Mouse (Mus musculus) hindbrain, embryonic 11.5 days (tissue): ENCODE data around the gene Eno3. TPM values are rescaled to one million over a fixed set of nuclear protein-coding genes. Genes with fewer than 3 reads are reported as not detected.
A peak's percentile ranks its signal among the peaks of the same experiment; 100 is the strongest.

Experiments used
- ATAC-seq: fragments of 200-750 bp; cut with Nextera tagmentation; 2 replicates; pipeline ENCODE4 v1.8.0; 2017; ENCODE audit warnings: mild to moderate bottlenecking, moderate TSS enrichment, moderate library complexity; ENCODE audit not compliant: low FRiP score
- DNase-seq: peaks from one replicate; pipeline ENCODE4 v3.0.0-alpha.2; 2015; ENCODE audit warnings: low spot score
- H3K27ac ChIP-seq: fragments of 300-500 bp; sonication (generic); 2 replicates; pipeline ENCODE4 v1.5.1; 2014; ENCODE audit warnings: mild to moderate bottlenecking, low read depth, low read length
- H3K27me3 ChIP-seq: fragments of 300-500 bp; sonication (generic); 2 replicates; pipeline ENCODE4 v1.6.1; 2014; ENCODE audit warnings: mild to moderate bottlenecking, low read length, moderate library complexity, mixed read lengths; ENCODE audit not compliant: control insufficient read depth, insufficient read depth
- H3K36me3 ChIP-seq: fragments of 300-500 bp; sonication (generic); 2 replicates; pipeline ENCODE4 v1.6.1; 2014; ENCODE audit warnings: mild to moderate bottlenecking, low read length, moderate library complexity, mixed read lengths; ENCODE audit not compliant: control insufficient read depth, insufficient read depth
- H3K4me1 ChIP-seq: fragments of 300-500 bp; sonication (generic); replicated peaks from 2 replicates; pipeline ENCODE4 v1.6.1; 2014; ENCODE audit warnings: low read length, mixed read lengths; ENCODE audit not compliant: control insufficient read depth, insufficient read depth
- H3K4me2 ChIP-seq: fragments of 300-500 bp; sonication (generic); replicated peaks from 2 replicates; pipeline ENCODE4 v1.6.1; 2014; ENCODE audit warnings: mild to moderate bottlenecking, low read depth, low read length
- H3K4me3 ChIP-seq: fragments of 300-500 bp; sonication (generic); 2 replicates; pipeline ENCODE4 v1.5.1; 2014; ENCODE audit warnings: low read depth, low read length
- H3K9ac ChIP-seq: fragments of 300-500 bp; sonication (generic); 2 replicates; pipeline ENCODE4 v1.6.1; 2014; ENCODE audit warnings: low read depth, low read length
- H3K9me3 ChIP-seq: fragments of 300-500 bp; sonication (generic); 2 replicates; pipeline ENCODE4 v1.6.1; 2016; ENCODE audit warnings: low read length; ENCODE audit not compliant: control insufficient read depth
- WGBS: fragments of 180-500 bp; shearing (Covaris S2); extraction: QIAGEN DNeasy Blood & Tissue Kit; methylation state at CpG from one replicate; pipeline ENCODE4 v1.1.7; 2014; 5-methylcytosine and 5-hydroxymethylcytosine counted together
- polyA plus RNA-seq: library from polyadenylated mRNA; unstranded; fragments of >200 nt; fragmentation: Nextera tagmentation; extraction: Ambion mirVana; gene quantifications from 2 replicates; pipeline ENCODE4 v1.2.1, GENCODE M21; 2014

Eno3 gene
- polyA plus RNA-seq, 1 experiment from 2014 or later, result 26.2 TPM

DNA sequence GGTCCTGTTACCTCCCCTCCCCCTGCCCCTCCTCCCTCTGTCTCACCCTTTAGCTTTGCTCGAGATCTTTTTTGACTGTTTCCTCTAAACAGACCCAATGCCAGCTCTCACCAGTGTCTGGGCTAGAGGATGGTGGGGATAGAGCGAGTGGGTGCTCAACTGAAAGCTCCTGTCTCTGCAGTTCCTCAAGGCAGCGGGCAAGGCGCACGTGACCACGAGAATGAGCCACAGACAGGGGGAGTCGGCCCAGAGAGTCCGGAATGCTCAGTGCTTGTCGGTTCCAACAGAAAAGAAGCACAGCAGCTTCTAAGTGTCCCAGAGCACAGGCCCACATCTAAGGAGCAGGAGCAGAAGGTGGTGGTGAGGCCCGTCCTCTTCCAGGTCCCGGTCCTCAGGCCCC is 17.5 kb downstream of the Eno3 start:
- Histone ChIP-seq H3K36me3 (no peaks in the 10 kb centered on the region), H3K4me1 (peaks cover 5% of the 10 kb centered on the region; the same call in 1 of the 2 replicates), H3K27me3 (no peaks in the 10 kb centered on the region), H3K9me3 (no peaks in the 10 kb centered on the region), H3K9ac (no peak overlapping the region), H3K4me3 (no peak overlapping the region), H3K4me2 (no peak overlapping the region), H3K27ac (no peak overlapping the region)
- ATAC-seq (no peak), DNase-seq (no peak)
- WGBS, result 68% methylated on average over 11 of the region's 11 CpGs

DNA sequence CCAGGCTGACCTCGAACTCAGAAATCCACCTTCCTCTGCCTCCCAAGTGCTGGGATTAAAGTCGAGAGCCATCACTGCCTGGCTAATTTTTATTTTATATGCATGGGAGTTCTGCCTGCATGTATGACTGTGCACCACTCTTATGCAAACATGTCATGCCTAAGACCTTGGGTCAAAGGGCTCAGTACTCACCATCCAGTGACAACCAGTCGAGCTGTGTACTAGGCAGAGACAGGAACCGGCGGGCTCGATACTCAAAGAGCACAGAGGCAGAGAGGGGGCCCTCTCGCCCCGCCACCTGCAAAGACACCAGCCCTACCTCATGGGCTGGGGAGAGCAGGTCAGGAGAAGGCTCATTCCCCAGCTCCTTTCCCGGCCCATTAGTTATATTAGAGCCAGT is 21.1 kb downstream of the Eno3 start:
- no peaks in the 10 kb centered on the region for H3K27me3 ChIP-seq
- 77% methylated on average over 9 of the region's 9 CpGs for WGBS
- no peak overlapping the region for H3K4me2 ChIP-seq
- peaks cover 5% of the 10 kb centered on the region; the same call in 1 of the 2 replicates for H3K4me1 ChIP-seq
- no peaks in the 10 kb centered on the region for H3K36me3 ChIP-seq
- no peak for ATAC-seq
- no peak overlapping the region for H3K9ac ChIP-seq
- H3K27ac ChIP-seq, result no peak overlapping the region
- H3K9me3 ChIP-seq, result no peaks in the 10 kb centered on the region
- H3K4me3 ChIP-seq, result no peak overlapping the region
- DNase-seq, result no peak

DNA sequence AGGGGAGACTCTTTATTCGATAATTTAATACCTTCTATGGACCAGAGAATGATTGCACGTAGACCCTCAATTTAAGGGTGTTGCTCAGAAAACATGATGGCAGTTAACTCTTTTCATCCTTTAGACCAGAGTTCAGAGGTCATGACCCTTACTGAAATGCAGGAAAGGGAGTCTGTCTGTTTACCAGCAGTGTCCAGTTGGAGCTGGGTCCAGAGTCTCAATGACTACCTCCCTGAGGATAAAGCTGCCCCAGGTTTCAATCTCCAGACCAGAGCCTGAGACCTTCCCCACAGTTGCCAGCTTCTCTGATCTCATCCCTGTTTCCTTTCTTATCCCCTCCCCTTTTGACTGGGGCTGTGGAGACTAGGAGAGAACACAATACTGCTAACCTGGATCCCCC is 21.6 kb downstream of the Eno3 start:
- ATAC-seq (no peak), DNase-seq (no peak)
- H3K27ac ChIP-seq, result no peak overlapping the region
- no peak overlapping the region for H3K4me3 ChIP-seq
- no peaks in the 10 kb centered on the region for H3K9me3 ChIP-seq
- H3K9ac ChIP-seq, result no peak overlapping the region
- H3K27me3 ChIP-seq, result no peaks in the 10 kb centered on the region
- 39% methylated on average over 2 of the region's 2 CpGs for WGBS
- no peaks in the 10 kb centered on the region for H3K36me3 ChIP-seq
- H3K4me1 ChIP-seq, result peaks cover 5% of the 10 kb centered on the region; the same call in 1 of the 2 replicates
- no peak overlapping the region for H3K4me2 ChIP-seq

DNA sequence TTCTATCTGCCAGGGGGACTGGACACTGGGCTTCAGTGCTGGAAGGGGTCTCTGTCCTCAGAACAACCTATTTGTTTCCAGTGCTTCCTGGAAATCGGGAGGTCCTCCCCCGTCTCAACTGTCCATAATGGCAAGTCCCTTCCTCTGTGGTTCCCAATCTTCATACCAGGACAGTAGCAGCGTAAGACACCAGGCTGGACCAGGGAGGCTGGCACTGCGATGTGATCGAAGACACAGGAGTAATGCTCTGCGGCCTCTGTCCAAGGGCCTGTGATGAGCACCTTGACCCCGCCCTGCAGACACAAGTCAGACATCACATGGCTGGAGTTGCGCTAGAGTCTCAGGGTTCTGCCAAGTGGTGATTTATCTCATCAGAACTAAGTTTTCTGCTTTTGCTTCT is 22.4 kb downstream of the Eno3 start:
- Histone ChIP-seq H3K9ac (no peak overlapping the region), H3K4me2 (no peak overlapping the region), H3K9me3 (no peaks in the 10 kb centered on the region), H3K4me3 (no peak overlapping the region), H3K4me1 (peaks cover 4% of the 10 kb centered on the region; the same call in 1 of the 2 replicates), H3K36me3 (no peaks in the 10 kb centered on the region), H3K27ac (no peak overlapping the region), H3K27me3 (no peaks in the 10 kb centered on the region)
- no peak for ATAC-seq
- DNase-seq, result no peak
- WGBS, result 96% methylated on average over 8 of the region's 8 CpGs

DNA sequence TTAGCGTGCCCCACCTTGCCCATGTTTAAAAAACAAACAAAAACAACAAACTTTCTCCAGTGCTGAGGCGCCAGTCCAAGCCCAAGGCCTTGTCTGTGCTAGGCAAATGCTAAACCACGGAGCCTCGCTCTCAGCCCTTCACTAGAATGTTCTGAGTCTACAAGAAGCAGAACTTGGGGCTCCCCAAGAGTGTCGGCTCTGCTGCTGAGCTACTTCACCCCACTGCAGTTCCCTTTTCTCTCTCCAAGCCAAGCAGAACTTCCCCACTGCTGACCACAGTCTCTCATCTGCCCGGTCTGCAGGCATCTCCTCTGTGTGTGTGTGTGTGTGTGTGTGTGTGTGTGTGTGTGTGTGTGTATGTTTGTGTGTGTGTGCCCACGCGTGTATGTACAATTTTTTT is 22.9 kb downstream of the Eno3 start:
- H3K36me3 ChIP-seq, result no peaks in the 10 kb centered on the region
- 91% methylated on average over 8 of the region's 8 CpGs for WGBS
- H3K4me3 ChIP-seq, result no peak overlapping the region
- DNase-seq, result no peak
- ATAC-seq, result no peak
- H3K27me3 ChIP-seq, result no peaks in the 10 kb centered on the region
- H3K27ac ChIP-seq, result no peak overlapping the region
- H3K4me2 ChIP-seq, result no peak overlapping the region
- peaks cover 3% of the 10 kb centered on the region; the same call in 1 of the 2 replicates for H3K4me1 ChIP-seq
- no peaks in the 10 kb centered on the region for H3K9me3 ChIP-seq
- H3K9ac ChIP-seq, result no peak overlapping the region

DNA sequence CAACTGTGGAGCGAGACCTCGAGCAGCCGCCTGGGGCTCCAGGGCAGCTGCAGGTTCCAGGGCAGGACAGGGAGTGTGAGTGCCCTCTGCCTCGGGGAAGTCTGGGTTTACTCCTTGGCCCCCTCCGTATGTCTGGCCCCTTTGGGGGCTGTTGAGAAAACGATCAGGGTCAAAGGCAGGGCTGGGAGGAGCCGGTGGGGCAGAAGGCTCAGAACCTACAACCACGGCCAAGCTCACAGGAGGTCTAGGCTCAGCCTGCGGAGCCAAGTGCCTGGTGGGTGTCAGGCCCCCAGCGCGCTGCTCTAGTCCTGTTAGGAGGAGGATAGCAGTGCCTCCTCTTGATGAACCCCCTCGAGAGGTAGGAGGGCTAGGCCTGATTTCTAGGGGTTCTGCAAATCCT is 24.2 kb downstream of the Eno3 start:
- WGBS, result 67% methylated on average over 12 of the region's 12 CpGs
- H3K27ac ChIP-seq, result no peak overlapping the region
- ATAC-seq, result no peak; the same call in 1 of the 2 replicates

DNA sequence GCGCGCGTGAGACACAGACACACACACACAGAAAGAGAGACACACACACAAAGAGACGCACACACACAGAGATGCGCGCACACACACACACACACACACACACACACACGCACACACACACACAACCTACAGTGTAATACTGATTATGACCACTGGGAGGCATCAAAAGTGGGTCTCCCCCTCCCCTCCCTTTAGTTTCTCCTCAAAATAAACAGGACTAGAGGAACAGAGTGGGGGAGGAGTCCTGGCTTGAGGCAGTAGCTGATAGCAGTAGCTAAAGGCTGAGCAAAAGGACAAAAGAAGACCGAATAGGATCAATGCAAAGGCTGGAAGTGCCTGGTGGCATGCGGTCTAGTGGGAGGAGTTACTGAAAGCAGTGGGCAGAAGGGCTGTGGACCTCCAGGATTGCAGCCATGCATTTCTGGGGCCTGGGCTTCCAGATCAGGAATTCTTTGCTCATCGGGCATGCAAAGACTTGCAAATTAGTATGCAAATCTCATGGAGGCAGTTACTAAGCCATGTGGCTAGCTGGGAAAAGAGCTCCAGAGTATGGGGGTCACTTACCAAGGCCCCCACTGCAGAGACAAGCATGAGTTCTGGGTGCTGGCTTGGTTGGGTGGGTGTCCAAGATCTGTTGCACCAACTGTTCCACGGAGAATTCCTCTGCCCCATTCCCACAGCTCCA is 25.0 kb downstream of the Eno3 start:
- no peak overlapping the region for H3K4me2 ChIP-seq
- H3K9ac ChIP-seq, result 0 out of 2 replicates have a peak overlapping the region, but pooled peaks have one; percentile 11
- peak; percentile 83 for DNase-seq
- no peaks in the 10 kb centered on the region for H3K27me3 ChIP-seq
- no peak overlapping the region for H3K4me3 ChIP-seq
- 14% methylated on average over 11 of the region's 11 CpGs for WGBS
- peak; percentile 83 for ATAC-seq
- no peaks in the 10 kb centered on the region for H3K36me3 ChIP-seq
- no peaks in the 10 kb centered on the region for H3K9me3 ChIP-seq
- H3K27ac ChIP-seq, result peak overlapping the region; percentile 8
- H3K4me1 ChIP-seq, result peaks cover 7% of the 10 kb centered on the region; the same call in 1 of the 2 replicates

More for the DNA sequence above, 24.2 kb downstream of the Eno3 start:
- Histone ChIP-seq H3K27me3 (no peaks in the 10 kb centered on the region), H3K4me2 (no peak overlapping the region), H3K4me3 (no peak overlapping the region), H3K9ac (no peak overlapping the region), H3K9me3 (no peaks in the 10 kb centered on the region), H3K36me3 (no peaks in the 10 kb centered on the region), H3K4me1 (peaks cover 3% of the 10 kb centered on the region; the same call in 1 of the 2 replicates)
- no peak for DNase-seq

DNA sequence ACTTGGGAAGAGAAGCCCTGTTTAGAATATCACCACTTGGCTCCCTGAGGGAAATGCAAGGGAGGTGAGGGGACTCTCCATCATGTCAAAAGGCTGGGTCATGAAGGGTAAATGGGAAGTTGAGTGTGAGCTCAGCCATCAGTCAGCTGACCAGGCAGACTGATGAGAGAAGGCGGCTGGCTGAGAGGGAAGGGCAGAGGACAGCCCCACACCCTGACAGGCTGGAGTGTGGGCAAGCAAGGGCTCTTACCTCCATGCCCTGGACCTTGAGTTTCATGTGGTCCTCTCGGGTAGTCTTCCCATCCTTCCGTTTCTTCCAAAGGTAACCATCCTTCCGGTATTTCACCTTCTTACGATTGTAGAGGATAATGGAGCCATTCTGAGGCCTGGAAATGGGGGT is 26.6 kb downstream of the Eno3 start:
- H3K36me3 ChIP-seq, result no peaks in the 10 kb centered on the region
- no peak overlapping the region for H3K27ac ChIP-seq
- no peaks in the 10 kb centered on the region for H3K27me3 ChIP-seq
- H3K4me2 ChIP-seq, result no peak overlapping the region
- H3K9ac ChIP-seq, result no peak overlapping the region
- H3K4me1 ChIP-seq, result peaks cover 11% of the 10 kb centered on the region; the same call in 1 of the 2 replicates
- H3K9me3 ChIP-seq, result no peaks in the 10 kb centered on the region
- ATAC-seq, result no peak
- 86% methylated on average over 5 of the region's 5 CpGs for WGBS
- no peak overlapping the region for H3K4me3 ChIP-seq
- DNase-seq, result no peak
